Mouse (Mus musculus): ENCODE measurements at regions not wholly inside any gene's neighbourhood (a gene's known extent, or its start where the extent isn't known, plus 50 kb on each side); places are given as distances from the start of the nearest gene placed in this dataset.

- Histone ChIP-seq H3K4me1 (replicated peaks; ENCODE audit: control insufficient read depth, insufficient read depth, low read length) (no peaks in the 10 kb centered on the region), H3K4me2 (replicated peaks; ENCODE audit: low read depth, low read length) (no peak overlapping the region), H3K27ac (ENCODE audit: low read depth, low read length) (no peak overlapping the region), H3K4me3 (ENCODE audit: low read depth, low read length) (no peak overlapping the region), H3K27me3 (ENCODE audit: control insufficient read depth, insufficient read depth, low read length) (no peaks in the 10 kb centered on the region), H3K36me3 (ENCODE audit: control insufficient read depth, insufficient read depth, low read length) (no peaks in the 10 kb centered on the region), H3K9ac (ENCODE audit: low read depth, low read length) (no peak overlapping the region), H3K9me3 (ENCODE audit: control insufficient read depth, low read length) (no peaks in the 10 kb centered on the region)
- ATAC-seq (ENCODE audit: low FRiP score) (no peak), DNase-seq (ENCODE audit: low spot score) (no peak)
- WGBS = 95% methylated on average over 1 of the region's 1 CpGs
Measured at GRCm38 (mm10) chr14:107570676-107571075, 1343.3 kb downstream of the Slitrk1 start.

GRCm38 (mm10) chr14:107568496-107568895 is 1345.5 kb downstream of the Slitrk1 start:
- Histone ChIP-seq H3K4me3 (ENCODE audit: low read depth, low read length) (no peak overlapping the region), H3K27ac (ENCODE audit: low read depth, low read length) (no peak overlapping the region), H3K36me3 (ENCODE audit: control insufficient read depth, insufficient read depth, low read length) (no peaks in the 10 kb centered on the region), H3K4me1 (replicated peaks; ENCODE audit: control insufficient read depth, insufficient read depth, low read length) (no peaks in the 10 kb centered on the region), H3K27me3 (ENCODE audit: control insufficient read depth, insufficient read depth, low read length) (no peaks in the 10 kb centered on the region), H3K4me2 (replicated peaks; ENCODE audit: low read depth, low read length) (no peak overlapping the region), H3K9me3 (ENCODE audit: control insufficient read depth, low read length) (no peaks in the 10 kb centered on the region), H3K9ac (ENCODE audit: low read depth, low read length) (no peak overlapping the region)
- 89% methylated on average over 2 of the region's 2 CpGs for WGBS
- ATAC-seq (ENCODE audit: low FRiP score) = no peak
- DNase-seq (ENCODE audit: low spot score) = no peak

Data from hindbrain, embryonic 11.5 days (tissue).